Comparison of ENCODE assay signal across 24 mouse cellular contexts in genomic region chr11:121502000-121502860, GRCm38 (mm10). TPM values are rescaled to one million over a fixed set of nuclear protein-coding genes. Genes with fewer than 3 reads are reported as not detected.
DNase-seq lines count a peak whose midpoint lies in the region; ATAC-seq lines count a peak whose summit lies in the region.
"Had no signal": no experiment of that assay in that cellular context is flagged by ENCODE, and none has a peak within 500 bp of the region (broad histone marks: within the 10 kb centered on the region; RNA-seq: fewer than 3 reads in every experiment).

No protein-coding gene starts in this region.

- H3K4me3 ChIP-seq in heart, embryonic 13.5 days: no peak overlapping the region
- no peak overlapping the region for H3K4me3 ChIP-seq in limb, embryonic 13.5 days
- no peak overlapping the region for H3K4me3 ChIP-seq in hindbrain, embryonic 12.5 days
- H3K4me3 ChIP-seq: erythroblast, embryonic 14.5 days; heart, adult 2 months; kidney, embryonic 15.5 days; liver, embryonic 15.5 days had no signal

- no peak overlapping the region for H3K9ac ChIP-seq in heart, embryonic 13.5 days
- H3K9ac ChIP-seq in limb, embryonic 13.5 days: no peak overlapping the region
- no peak overlapping the region for H3K9ac ChIP-seq in hindbrain, embryonic 12.5 days
- H3K9ac ChIP-seq: kidney, embryonic 15.5 days; liver, embryonic 15.5 days had no signal

- H3K4me2 ChIP-seq in heart, embryonic 13.5 days: no peak overlapping the region
- H3K4me2 ChIP-seq in limb, embryonic 13.5 days (replicated peaks): no peak overlapping the region
- no peak overlapping the region for H3K4me2 ChIP-seq in hindbrain, embryonic 12.5 days (replicated peaks)
- H3K4me2 ChIP-seq: kidney, embryonic 15.5 days; liver, embryonic 15.5 days had no signal

- H3K36me3 ChIP-seq in heart, embryonic 13.5 days: peaks cover 60% of the 10 kb centered on the region
- H3K36me3 ChIP-seq in limb, embryonic 13.5 days: peaks cover 55% of the 10 kb centered on the region
- peaks cover 41% of the 10 kb centered on the region for H3K36me3 ChIP-seq in hindbrain, embryonic 12.5 days

- 0 out of 2 replicates have a peak overlapping the region, but pooled peaks have one; percentile 15 for H3K27ac ChIP-seq in heart, embryonic 13.5 days (replicated peaks)
- H3K27ac ChIP-seq in limb, embryonic 13.5 days: peak overlapping the region; percentile 12; the same call in 1 of the 2 replicates
- H3K27ac ChIP-seq in hindbrain, embryonic 12.5 days: no peak overlapping the region
- H3K27ac ChIP-seq: heart, adult 2 months; hindbrain, postnatal 0 days; kidney, embryonic 15.5 days; liver, embryonic 15.5 days had no signal

- ATAC-seq in heart, embryonic 13.5 days (ENCODE audit: extremely low read depth, insufficient number of reproducible peaks, low FRiP score, low TSS enrichment): no peak
- ATAC-seq in limb, embryonic 13.5 days (ENCODE audit: low FRiP score, low read depth): 0 out of 2 replicates have a peak, but pooled peaks have one; percentile 54
- no peak for ATAC-seq in hindbrain, embryonic 12.5 days (ENCODE audit: low FRiP score)
- no peak for ATAC-seq in megakaryocyte-erythroid progenitor cell, adult 5-6 weeks (replicated peaks; ENCODE audit: low FRiP score, low TSS enrichment, poor library complexity, severe bottlenecking)
- ATAC-seq: forebrain, embryonic 16.5 days; hindbrain, postnatal 0 days; intestine, postnatal 0 days had no signal

- WGBS in heart, embryonic 13.5 days: 66% methylated on average over 4 of the region's 4 CpGs
- WGBS in limb, embryonic 13.5 days: 44% methylated on average over 4 of the region's 4 CpGs
- WGBS in hindbrain, embryonic 12.5 days: 88% methylated on average over 4 of the region's 4 CpGs

- peaks cover 24% of the 10 kb centered on the region for H3K4me1 ChIP-seq in heart, embryonic 13.5 days
- peaks cover 5% of the 10 kb centered on the region; the same call in 1 of the 2 replicates for H3K4me1 ChIP-seq in limb, embryonic 13.5 days
- H3K4me1 ChIP-seq in hindbrain, embryonic 12.5 days: no peaks in the 10 kb centered on the region
- H3K4me1 ChIP-seq: kidney, embryonic 15.5 days had no signal

- H3K27me3 ChIP-seq in heart, embryonic 13.5 days (replicated peaks): no peaks in the 10 kb centered on the region
- no peaks in the 10 kb centered on the region for H3K27me3 ChIP-seq in limb, embryonic 13.5 days
- no peaks in the 10 kb centered on the region for H3K27me3 ChIP-seq in hindbrain, embryonic 12.5 days
- H3K27me3 ChIP-seq: kidney, embryonic 15.5 days; liver, embryonic 15.5 days had no signal

- no peaks in the 10 kb centered on the region for H3K9me3 ChIP-seq in heart, embryonic 13.5 days
- H3K9me3 ChIP-seq in limb, embryonic 13.5 days: no peaks in the 10 kb centered on the region
- no peaks in the 10 kb centered on the region for H3K9me3 ChIP-seq in hindbrain, embryonic 12.5 days (replicated peaks)
- H3K9me3 ChIP-seq: kidney, embryonic 15.5 days; liver, embryonic 15.5 days had no signal

- DNase-seq in heart, adult 8-10 months (ENCODE audit: low spot score): no peak
- DNase-seq in 3134 (ENCODE audit: extremely low read depth, insufficient read length, low spot score): peak; percentile 63
- DNase-seq in MN1 (ENCODE audit: low spot score): peak; percentile 73
- no peak for DNase-seq in layer of hippocampus, postnatal 10 days (ENCODE audit: low spot score in 2 of 2)
- DNase-seq: adrenal gland, postnatal 36 days; cerebellum, adult 8-10 months; gastrocnemius, postnatal 25 days; heart, adult 2 months; kidney, postnatal 4 days; lung, postnatal 14 days; thymus, postnatal 36 days had no signal

RNA-seq across cellular contexts. Expression of gene Zfp750, which starts 16.9 kb away (rescaled TPM):
- polyA plus RNA-seq in heart, embryonic 13.5 days (2015; fragmentation: Nextera tagmentation; extraction: Ambion mirVana): 0.05 and 0.37 TPM in 2 replicates
- total RNA-seq in heart, adult 8-10 months (2022): under 1 TPM; 0.24 to 0.35 (median 0.25) TPM
- polyA plus RNA-seq in limb, embryonic 13.5 days (2015; fragmentation: Nextera tagmentation; extraction: Ambion mirVana): 4.2 and 5.4 TPM in 2 replicates
- polyA plus RNA-seq in hindbrain, embryonic 12.5 days (2016; fragmentation: Nextera tagmentation; extraction: Ambion mirVana): 0.59 and 1.1 TPM in 2 replicates
- total RNA-seq in layer of hippocampus, postnatal 10 days (2021): not detected
- not detected in 2 replicates for total RNA-seq in megakaryocyte-erythroid progenitor cell, adult 5-6 weeks (2014; fragmentation: Nextera tagmentation)
- total RNA-seq in megakaryocyte-erythroid progenitor cell, adult 5-6 weeks (2017): 0.66 TPM in 1 of 2 replicates, not detected in the other
- total RNA-seq: common myeloid progenitor, adult 5-6 weeks; hematopoietic stem cell, adult 5-6 weeks had no signal
- polyA plus RNA-seq: erythroblast, embryonic 14.5 days; small intestine, adult 2 months had no signal

RNA-seq across cellular contexts. Expression of gene Tbcd, which starts 50.5 kb away (rescaled TPM):
- polyA plus RNA-seq in heart, embryonic 13.5 days (2015; fragmentation: Nextera tagmentation; extraction: Ambion mirVana): 21.0 and 22.1 TPM in 2 replicates
- 10 to 100 TPM; 11.7 to 13.9 (median 12.5) TPM for total RNA-seq in heart, adult 8-10 months (2022)
- 42.3 TPM in 2 replicates for polyA plus RNA-seq in limb, embryonic 13.5 days (2015; fragmentation: Nextera tagmentation; extraction: Ambion mirVana)
- polyA plus RNA-seq in hindbrain, embryonic 12.5 days (2016; fragmentation: Nextera tagmentation; extraction: Ambion mirVana): 60.0 and 61.6 TPM in 2 replicates
- 10 to 100 TPM; 60.4 to 65.8 TPM for total RNA-seq in layer of hippocampus, postnatal 10 days (2021)
- total RNA-seq in megakaryocyte-erythroid progenitor cell, adult 5-6 weeks (2014; fragmentation: Nextera tagmentation): 64.2 and 85.0 TPM in 2 replicates
- 53.6 and 105 TPM in 2 replicates for total RNA-seq in megakaryocyte-erythroid progenitor cell, adult 5-6 weeks (2017)

Comparison
In these comparisons a context has a peak if more than half of its experiments do, and no peak if none do; other contexts are left out.
1. DNase-seq: peak in 3134 (single experiment) and MN1 (single experiment); none in heart, adult 8-10 months (single experiment) and layer of hippocampus, postnatal 10 days (0 of 2).